Mouse (Mus musculus) ES-CJ7 (cell line): ENCODE measurements at regions not wholly inside any gene's neighbourhood (a gene's known extent, or its start where the extent isn't known, plus 50 kb on each side); places are given as distances from the start of the nearest gene placed in this dataset.

Experiments
- DNase-seq: peaks from one replicate; pipeline ENCODE4 v3.0.0; 2011; ENCODE audit warnings: low read depth, low spot score

- DNase-seq: no peak
Measured at GRCm38 (mm10) chr13:51297231-51297880, 111.1 kb upstream of the S1pr3 start.

GRCm38 (mm10) chr13:51299047-51299760 lies 109.2 kb upstream of the S1pr3 start:
- DNase-seq: no peak

DNA sequence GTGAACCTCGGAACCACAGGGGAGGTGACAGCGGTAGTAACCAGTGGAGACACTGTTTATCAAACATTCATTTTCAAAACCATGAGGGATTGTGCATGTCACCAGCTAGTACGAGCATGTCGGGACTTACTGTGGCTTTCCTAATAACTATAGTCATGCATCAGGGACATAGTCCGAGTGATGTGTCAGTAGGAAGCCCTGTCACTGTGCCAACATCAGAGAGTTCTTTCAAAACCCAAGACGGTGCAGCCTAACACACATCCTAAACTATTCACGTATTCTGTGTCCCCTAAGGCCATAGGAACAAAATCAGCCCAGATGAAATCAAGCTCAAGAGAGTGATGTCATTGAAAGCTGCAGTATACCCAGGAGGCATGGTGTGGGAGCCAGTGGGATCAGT lies 107.0 kb upstream of the S1pr3 start:
- no peak for DNase-seq

GRCm38 (mm10) chr13:51303112-51303511 lies 105.3 kb upstream of the S1pr3 start:
- DNase-seq: no peak

DNA sequence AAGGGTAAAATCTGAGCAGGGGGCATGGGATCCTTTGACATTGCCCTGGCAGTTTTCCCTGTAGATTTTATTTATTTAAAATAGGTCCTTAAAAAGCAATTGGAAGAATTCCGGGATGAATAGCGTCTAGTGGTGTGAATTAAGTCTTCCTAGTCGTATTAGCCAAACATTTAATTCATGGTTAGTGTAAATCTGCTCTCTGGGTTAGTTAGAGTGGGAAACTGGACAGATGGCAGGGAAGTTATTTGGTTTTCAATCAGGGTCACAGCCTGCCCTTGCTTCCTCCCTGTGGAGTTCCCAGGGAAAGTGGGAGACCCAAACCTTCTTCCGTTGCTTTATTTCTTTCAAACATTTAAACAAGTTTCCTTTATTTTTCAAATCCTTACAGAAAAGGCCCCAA lies 103.8 kb upstream of the S1pr3 start:
- DNase-seq: no peak

GRCm38 (mm10) chr13:51309446-51309845 lies 99.0 kb upstream of the S1pr3 start:
- no peak for DNase-seq

- DNase-seq: no peak
Measured at GRCm38 (mm10) chr13:51310041-51310440, 98.4 kb upstream of the S1pr3 start.

GRCm38 (mm10) chr13:51311679-51312255 lies 96.7 kb upstream of the S1pr3 start:
- DNase-seq: no peak

DNA sequence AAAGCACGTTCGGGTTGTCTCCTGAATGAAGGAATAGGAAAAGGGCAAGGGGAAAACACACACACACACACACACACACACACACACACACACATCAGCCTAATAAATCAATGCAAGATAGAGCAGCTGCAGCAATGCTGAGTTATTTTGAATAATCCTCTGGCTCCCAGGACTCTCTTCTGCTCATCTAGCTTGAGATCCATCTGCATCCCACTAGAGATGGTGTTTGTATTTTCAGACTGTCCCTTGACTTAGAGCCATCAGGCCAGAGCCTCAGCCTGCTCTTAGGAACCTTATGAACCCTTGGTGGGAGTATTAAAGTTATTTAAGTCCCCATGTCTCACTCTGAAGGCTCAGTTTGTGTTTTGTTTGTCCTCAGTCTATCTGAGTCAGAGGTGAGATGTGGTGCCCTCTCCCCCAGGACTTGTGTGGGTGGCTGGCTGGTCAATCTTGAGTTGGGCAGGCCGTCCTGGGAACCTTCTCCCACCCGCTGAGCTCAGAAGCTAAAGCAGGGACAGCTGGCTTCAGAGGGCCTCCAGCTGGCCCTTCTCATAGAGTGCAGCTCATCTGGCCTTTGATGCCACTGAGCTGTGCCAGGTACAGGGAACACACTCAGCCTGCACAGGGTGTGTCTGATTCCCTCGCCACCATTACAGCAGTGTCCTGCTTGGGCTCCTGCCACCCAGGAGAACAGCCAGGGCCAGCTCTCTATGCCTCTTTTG lies 95.1 kb upstream of the S1pr3 start:
- DNase-seq: no peak

DNA sequence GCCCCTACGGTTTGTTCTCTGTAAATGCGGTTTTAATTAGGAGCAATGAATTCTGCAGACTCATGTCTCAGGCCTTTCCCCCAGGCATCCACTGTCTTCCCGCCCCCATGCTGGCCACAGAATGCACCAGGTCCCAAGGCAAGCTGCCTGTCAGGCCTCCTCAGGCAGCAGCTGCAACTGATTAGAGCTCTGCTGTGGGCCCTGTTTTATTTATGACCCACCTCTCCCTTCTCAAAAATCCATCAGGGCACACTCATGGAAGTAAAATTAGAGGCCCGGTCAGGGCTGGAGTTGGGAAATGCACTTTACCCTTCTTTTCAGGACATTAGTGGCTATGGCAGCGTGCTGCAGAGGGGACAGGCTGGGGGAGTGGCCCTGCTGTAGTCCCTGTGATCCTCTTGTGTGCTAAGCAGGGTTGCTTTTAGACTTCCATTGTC lies 93.9 kb upstream of the S1pr3 start:
- DNase-seq: no peak

GRCm38 (mm10) chr13:51315008-51315778 lies 93.2 kb upstream of the S1pr3 start:
- DNase-seq: no peak

GRCm38 (mm10) chr13:51315779-51316041 lies 92.7 kb upstream of the S1pr3 start:
- DNase-seq: no peak

DNA sequence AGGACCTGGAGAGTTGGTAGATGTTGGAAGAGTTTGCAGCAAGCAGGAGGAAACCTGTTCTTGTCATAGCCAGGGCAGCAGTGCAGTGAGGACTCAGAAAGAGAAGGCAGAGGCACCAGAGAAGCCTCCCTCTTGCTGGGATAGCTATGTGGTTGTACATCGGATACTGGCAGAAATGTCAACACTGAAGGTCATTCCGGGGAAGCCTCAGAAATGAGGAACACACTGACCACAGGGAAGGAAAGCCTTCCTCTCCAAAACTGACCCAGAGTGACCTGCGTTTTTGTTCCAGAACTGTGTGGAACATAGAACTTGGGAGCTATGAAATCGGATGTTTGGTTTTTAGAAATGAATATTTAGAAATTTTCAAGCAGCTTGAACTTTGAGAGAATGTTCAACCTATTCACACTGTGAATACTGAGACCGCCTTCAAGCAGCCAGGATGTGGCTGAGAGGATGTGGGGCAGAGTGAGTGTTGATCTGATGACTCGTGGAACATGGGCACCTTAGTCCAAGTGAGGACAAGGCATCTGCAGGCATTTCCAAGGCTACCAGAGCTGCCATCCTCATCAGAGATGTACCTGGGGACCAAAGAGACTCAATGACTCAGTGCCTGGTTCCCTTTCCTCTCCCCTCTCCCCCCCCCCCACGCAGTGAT lies 85.3 kb upstream of the S1pr3 start:
- DNase-seq: no peak

GRCm38 (mm10) chr13:51324714-51325113 lies 83.7 kb upstream of the S1pr3 start:
- DNase-seq: no peak

- no peak for DNase-seq
Measured at GRCm38 (mm10) chr13:51325298-51325697, 83.1 kb upstream of the S1pr3 start.

DNA sequence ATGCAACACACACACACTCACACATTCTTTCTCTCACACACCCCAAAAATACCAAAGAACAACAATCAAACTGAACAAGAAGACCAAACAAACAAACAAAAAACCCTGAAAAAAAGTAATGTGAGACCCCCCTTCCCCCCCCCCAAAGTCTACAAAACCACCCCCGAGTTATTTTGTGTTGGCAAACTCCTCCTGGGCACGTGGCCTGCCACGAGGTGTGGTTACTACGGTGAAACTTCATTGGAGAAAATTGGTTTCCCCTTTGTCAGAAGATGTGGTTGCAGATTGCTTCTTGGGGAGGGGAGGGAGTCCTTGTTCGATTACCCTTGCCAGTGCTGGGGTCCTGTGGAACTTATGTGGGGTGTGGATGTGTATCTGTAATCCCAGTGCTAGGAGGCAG lies 82.3 kb upstream of the S1pr3 start:
- DNase-seq: no peak

DNA sequence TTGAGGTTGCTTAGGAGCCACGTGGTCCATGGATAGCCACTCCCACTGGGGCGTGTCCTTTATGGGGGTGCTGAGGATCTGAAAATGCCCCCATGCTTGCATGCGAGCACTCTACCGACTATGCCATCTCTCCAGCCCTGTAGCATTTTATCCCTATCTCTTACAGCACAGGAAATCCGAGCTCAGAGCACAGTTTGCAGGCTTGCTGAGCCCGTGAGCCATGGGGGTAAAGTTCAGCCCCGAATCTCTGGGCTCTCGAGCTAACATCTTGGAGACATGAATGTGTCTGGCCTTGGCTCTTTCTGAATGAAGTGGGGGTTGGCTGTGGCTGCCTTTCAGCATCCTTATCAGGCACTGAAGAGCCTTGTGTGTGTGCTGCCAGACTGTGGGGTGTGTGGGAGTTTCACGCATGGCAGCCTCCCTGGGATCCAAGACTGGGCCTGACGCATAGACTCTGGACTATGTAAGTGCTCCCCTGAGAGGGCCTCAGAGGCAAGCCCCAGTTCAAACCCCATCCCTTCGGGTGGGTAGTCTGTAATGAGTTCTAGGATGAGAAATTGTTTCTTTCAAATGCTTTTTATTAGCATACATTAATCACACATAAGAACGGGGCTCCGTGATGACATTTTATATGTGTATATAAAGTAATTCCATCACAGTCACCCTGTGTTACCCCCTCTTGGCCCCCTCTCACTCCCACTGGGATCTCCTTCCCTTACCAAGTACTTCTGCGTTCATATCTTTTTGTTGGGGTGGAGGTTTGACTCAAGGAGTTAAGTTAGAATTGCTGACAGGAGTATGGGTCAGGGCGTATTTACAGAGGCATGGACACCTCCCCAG lies 80.1 kb upstream of the S1pr3 start:
- DNase-seq: no peak

- no peak for DNase-seq
Measured at GRCm38 (mm10) chr13:51328971-51329346, 79.5 kb upstream of the S1pr3 start.

DNA sequence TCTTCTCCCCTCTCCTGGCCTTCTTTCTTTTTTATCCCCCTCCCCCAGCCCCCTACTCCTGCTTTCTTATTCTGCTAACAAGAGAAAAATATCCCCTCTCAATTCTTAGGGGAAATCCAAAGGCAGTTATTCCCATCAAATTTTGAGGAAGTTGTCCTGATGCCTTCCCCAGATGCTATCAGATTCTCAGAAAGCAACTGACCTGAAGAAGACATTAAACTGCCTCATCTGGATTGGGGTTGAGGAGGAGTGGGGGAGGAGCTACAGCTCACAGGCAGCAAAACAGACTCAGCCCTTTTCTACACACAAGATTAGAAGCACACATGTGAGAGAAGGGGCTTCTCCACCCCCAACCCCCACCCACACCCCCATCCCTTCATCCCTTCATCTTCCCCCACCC lies 78.7 kb upstream of the S1pr3 start:
- no peak for DNase-seq

GRCm38 (mm10) chr13:51332271-51332670 lies 76.2 kb upstream of the S1pr3 start:
- no peak for DNase-seq

GRCm38 (mm10) chr13:51333481-51333880 lies 75.0 kb upstream of the S1pr3 start:
- DNase-seq: no peak
